ENCODE assay signal across 8 mouse cellular contexts in the genomic region with DNA sequence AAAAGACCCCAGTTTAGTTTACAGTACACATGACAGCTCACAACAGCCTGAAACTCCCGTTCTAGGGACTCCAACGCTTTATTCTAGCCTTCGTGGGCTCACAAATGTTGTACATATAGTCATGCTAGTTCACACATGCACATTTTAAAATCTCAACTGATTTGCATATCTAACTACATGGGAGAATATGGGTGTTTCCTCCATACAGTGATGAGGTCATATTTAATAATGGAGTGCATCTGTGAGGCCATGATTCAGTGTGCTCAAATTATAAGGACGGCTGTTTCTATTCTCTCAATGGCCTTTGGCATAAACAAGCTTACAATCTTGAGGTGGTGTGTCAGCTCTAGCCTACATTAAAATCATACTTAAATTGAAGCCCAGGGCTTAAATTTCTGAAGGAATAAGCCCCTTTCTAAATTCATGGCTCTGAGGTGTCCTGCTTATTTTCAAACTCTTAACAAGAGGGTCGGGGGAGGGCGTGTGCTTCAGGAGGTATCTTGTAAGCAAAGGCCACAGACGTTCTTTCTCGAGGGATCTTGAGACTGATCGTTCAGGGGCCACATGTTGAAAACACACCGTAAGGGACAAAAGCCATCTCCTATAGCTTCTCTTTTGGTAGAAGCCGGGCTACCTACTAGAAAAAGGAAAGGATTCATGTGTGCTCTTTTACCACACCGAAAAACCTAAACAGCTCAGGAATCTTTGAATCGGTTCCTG. TPM values are rescaled to one million over a fixed set of nuclear protein-coding genes. Genes with fewer than 3 reads are reported as not detected.
A peak's percentile ranks its signal among the peaks of the same experiment; 100 is the strongest.
DNase-seq lines count a peak whose midpoint lies in the region; ATAC-seq and TF ChIP-seq lines count a peak whose summit lies in the region.

No protein-coding gene starts in this region.

- H3K27ac ChIP-seq in embryonic facial prominence, embryonic 14.5 days (replicated peaks; ENCODE audit: low read depth, low read length), result peak overlapping the region; percentile 83; the same call in 1 of the 2 replicates
- H3K27ac ChIP-seq in limb, embryonic 15.5 days, result peak overlapping the region; percentile 88
- H3K27ac ChIP-seq in stomach, postnatal 0 days (replicated peaks), result peak overlapping the region; percentile 92

- peak overlapping the region; percentile 79 for H3K9ac ChIP-seq in embryonic facial prominence, embryonic 14.5 days (ENCODE audit: low read depth, low read length)
- peak overlapping the region; percentile 79 for H3K9ac ChIP-seq in limb, embryonic 15.5 days
- peak overlapping the region; percentile 77 for H3K9ac ChIP-seq in stomach, postnatal 0 days (ENCODE audit: low read length)

- 17% methylated on average over 13 of the region's 13 CpGs for WGBS in embryonic facial prominence, embryonic 14.5 days
- WGBS in limb, embryonic 15.5 days, result 16% methylated on average over 13 of the region's 13 CpGs
- WGBS in stomach, postnatal 0 days, result 14% methylated on average over 13 of the region's 13 CpGs

- H3K9me3 ChIP-seq in embryonic facial prominence, embryonic 14.5 days (ENCODE audit: control insufficient read depth, low read length), result no peaks in the 10 kb centered on the region
- no peaks in the 10 kb centered on the region for H3K9me3 ChIP-seq in limb, embryonic 15.5 days
- no peaks in the 10 kb centered on the region for H3K9me3 ChIP-seq in stomach, postnatal 0 days (ENCODE audit: control insufficient read depth, low read length)

- DNase-seq in embryo, embryonic 10 days (ENCODE audit: low spot score), result peak; percentile 10
- DNase-seq in embryo, embryonic 9.5 days (ENCODE audit: extremely low spot score), result no peak
- DNase-seq in 416B (ENCODE audit: low read depth), result peak; percentile 67
- DNase-seq in embryonic facial prominence, embryonic 14.5 days (ENCODE audit: low spot score), result peak; percentile 10
- DNase-seq in stomach, postnatal 0 days (ENCODE audit: low spot score), result no peak
- DNase-seq in urinary bladder, postnatal 10 days (ENCODE audit: low spot score), result no peak
- DNase-seq in adrenal gland, adult 18-20 months (ENCODE audit: low spot score in 2 of 2), result no peak

- peak overlapping the region; percentile 86 for H3K4me2 ChIP-seq in embryonic facial prominence, embryonic 14.5 days (ENCODE audit: low read depth, low read length)
- peak overlapping the region; percentile 73 for H3K4me2 ChIP-seq in limb, embryonic 15.5 days
- peak overlapping the region; percentile 77 for H3K4me2 ChIP-seq in stomach, postnatal 0 days (replicated peaks; ENCODE audit: low read depth)

- TF ChIP-seq EP300 in stomach, postnatal 0 days (optimal IDR thresholded peaks at IDR 0.05), result no peak

- no peaks in the 10 kb centered on the region for H3K36me3 ChIP-seq in embryonic facial prominence, embryonic 14.5 days (ENCODE audit: control insufficient read depth, insufficient read depth, low read length)
- no peaks in the 10 kb centered on the region for H3K36me3 ChIP-seq in limb, embryonic 15.5 days
- H3K36me3 ChIP-seq in stomach, postnatal 0 days (ENCODE audit: control insufficient read depth, insufficient read depth, low read length), result no peaks in the 10 kb centered on the region

- H3K4me1 ChIP-seq in embryonic facial prominence, embryonic 14.5 days (ENCODE audit: control insufficient read depth, insufficient read depth, low read length), result peaks cover 18% of the 10 kb centered on the region
- peaks cover 18% of the 10 kb centered on the region for H3K4me1 ChIP-seq in limb, embryonic 15.5 days
- H3K4me1 ChIP-seq in stomach, postnatal 0 days (replicated peaks; ENCODE audit: control insufficient read depth, insufficient read depth), result peaks cover 5% of the 10 kb centered on the region; the same call in 1 of the 2 replicates

- peak overlapping the region; percentile 81 for H3K4me3 ChIP-seq in embryonic facial prominence, embryonic 14.5 days (ENCODE audit: low read depth, low read length)
- peak overlapping the region; percentile 73 for H3K4me3 ChIP-seq in limb, embryonic 15.5 days
- H3K4me3 ChIP-seq in stomach, postnatal 0 days (ENCODE audit: low read depth, low read length), result peak overlapping the region; percentile 70

- no peaks in the 10 kb centered on the region for H3K27me3 ChIP-seq in embryonic facial prominence, embryonic 14.5 days (replicated peaks; ENCODE audit: control insufficient read depth, insufficient read depth, low read length)
- no peaks in the 10 kb centered on the region for H3K27me3 ChIP-seq in limb, embryonic 15.5 days
- no peaks in the 10 kb centered on the region for H3K27me3 ChIP-seq in stomach, postnatal 0 days (ENCODE audit: control insufficient read depth, insufficient read depth, low read length)

- 0 out of 2 replicates have a peak, but pooled peaks have one; percentile 2 for ATAC-seq in embryonic facial prominence, embryonic 14.5 days (ENCODE audit: low read depth)
- ATAC-seq in limb, embryonic 15.5 days (ENCODE audit: insufficient number of reproducible peaks, low FRiP score, low TSS enrichment, low read depth), result no peak
- no peak for ATAC-seq in stomach, postnatal 0 days (ENCODE audit: low FRiP score, low TSS enrichment)

- TF ChIP-seq CTCF in stomach, postnatal 0 days (IDR thresholded peaks at IDR 0.05; ENCODE audit: low read depth), result no peak

RNA-seq across cellular contexts. Expression of gene Minpp1, which starts 0.5 kb away (rescaled TPM):
- 61.7 and 64.3 TPM in 2 replicates for polyA plus RNA-seq in embryonic facial prominence, embryonic 14.5 days (2014; fragmentation: Nextera tagmentation; extraction: Ambion mirVana)
- polyA plus RNA-seq in limb, embryonic 15.5 days (2015; fragmentation: Nextera tagmentation; extraction: Ambion mirVana), result 63.7 and 67.2 TPM in 2 replicates
- 37.5 and 38.7 TPM in 2 replicates for polyA plus RNA-seq in stomach, postnatal 0 days (2015; fragmentation: Nextera tagmentation; extraction: Ambion mirVana)
- total RNA-seq in adrenal gland, adult 18-20 months (2021), result 10 to 100 TPM; 27.9 to 38.8 TPM

RNA-seq across cellular contexts. Expression of gene Rpl9-ps6, which starts 18.7 kb away (rescaled TPM):
- polyA plus RNA-seq in embryonic facial prominence, embryonic 14.5 days (2014; fragmentation: Nextera tagmentation; extraction: Ambion mirVana), result 151 and 180 TPM in 2 replicates
- polyA plus RNA-seq in limb, embryonic 15.5 days (2015; fragmentation: Nextera tagmentation; extraction: Ambion mirVana), result 101 and 122 TPM in 2 replicates
- 120 and 138 TPM in 2 replicates for polyA plus RNA-seq in stomach, postnatal 0 days (2015; fragmentation: Nextera tagmentation; extraction: Ambion mirVana)
- total RNA-seq in adrenal gland, adult 18-20 months (2021), result 10 to 100 TPM; 57.3 to 98.9 TPM

Comparison
In these comparisons a context has a peak if more than half of its experiments do, and no peak if none do; other contexts are left out.
1. DNase-seq: peak in embryo, embryonic 10 days (single experiment), 416B (single experiment) and embryonic facial prominence, embryonic 14.5 days (single experiment); none in embryo, embryonic 9.5 days (single experiment), stomach, postnatal 0 days (single experiment), urinary bladder, postnatal 10 days (single experiment) and adrenal gland, adult 18-20 months (0 of 2).
2. Peak in every context shown above with its lines, with median percentiles within 50 percentile points of each other: H3K27ac ChIP-seq, H3K4me2 ChIP-seq, H3K4me3 ChIP-seq and H3K9ac ChIP-seq.